Mouse (Mus musculus): ENCODE measurements around the gene Krt15.

The Krt15 gene

DNA sequence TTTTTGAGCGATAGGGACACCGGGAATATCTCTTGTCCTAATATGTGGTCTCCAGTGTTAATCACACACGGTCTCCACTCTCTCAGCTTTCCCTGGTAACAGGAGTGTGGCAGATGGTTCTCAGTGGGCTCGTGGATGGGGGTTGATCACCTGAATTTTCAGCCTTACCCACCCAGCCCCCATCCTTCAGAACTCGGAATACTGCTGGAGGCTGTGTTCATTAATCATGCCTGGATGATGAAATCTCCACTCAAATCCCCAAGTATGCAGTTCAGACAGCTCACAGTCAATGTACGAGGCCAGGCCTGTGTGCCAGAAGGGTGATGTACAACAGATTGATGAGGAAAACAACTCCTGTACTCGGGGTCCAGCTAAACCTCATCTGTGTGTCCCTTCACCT is 10.8 kb downstream of the Krt15 start:
- DNase-seq (ENCODE audit: extremely low spot score), result no peak

DNA sequence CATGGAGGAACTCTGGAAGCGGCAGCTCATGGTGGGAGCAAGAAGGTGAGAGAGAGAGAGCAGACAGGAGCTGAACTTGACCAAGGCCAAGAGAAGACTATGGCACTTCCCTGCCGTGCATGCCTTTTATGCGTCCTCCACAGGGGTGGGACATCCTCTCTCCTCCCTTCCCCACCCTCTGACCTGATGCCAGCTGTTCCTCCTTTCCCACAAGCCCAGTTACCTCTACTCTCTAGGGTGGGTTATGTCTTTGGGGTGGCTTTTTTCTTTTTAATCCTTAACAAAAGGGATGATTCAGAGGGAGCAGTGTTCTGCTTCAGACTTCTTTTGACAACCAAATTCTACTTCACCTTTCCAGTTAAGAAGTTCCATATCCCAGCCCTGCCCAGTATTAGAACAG is 14.3 kb downstream of the Krt15 start, which contains the start of gene Krt13:
Gene Krt13, minus strand, starts transcription at position 101 of the 400 bp plus-strand sequence.
- no peak for DNase-seq (ENCODE audit: extremely low spot score)

DNA sequence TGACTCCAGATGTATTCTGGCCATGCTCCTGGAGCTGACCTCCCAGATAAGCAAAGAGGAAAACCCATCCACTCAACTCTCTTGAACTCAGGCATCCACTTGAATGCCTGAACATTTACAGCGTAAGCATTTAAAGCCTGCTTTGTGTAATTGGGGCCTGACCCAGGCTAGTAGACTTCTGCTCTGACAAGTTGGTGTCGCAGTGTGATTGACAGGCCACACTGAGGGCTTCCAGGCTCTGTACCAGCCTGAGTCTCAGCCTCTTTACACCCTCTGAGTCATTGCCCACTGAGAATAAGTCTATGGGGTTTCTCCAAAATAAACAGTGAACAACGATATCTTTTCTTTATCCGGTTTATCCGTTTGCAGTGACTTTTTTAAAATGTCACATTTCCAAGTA is 15.4 kb downstream of the Krt15 start:
- no peak for DNase-seq (ENCODE audit: extremely low spot score)

DNA sequence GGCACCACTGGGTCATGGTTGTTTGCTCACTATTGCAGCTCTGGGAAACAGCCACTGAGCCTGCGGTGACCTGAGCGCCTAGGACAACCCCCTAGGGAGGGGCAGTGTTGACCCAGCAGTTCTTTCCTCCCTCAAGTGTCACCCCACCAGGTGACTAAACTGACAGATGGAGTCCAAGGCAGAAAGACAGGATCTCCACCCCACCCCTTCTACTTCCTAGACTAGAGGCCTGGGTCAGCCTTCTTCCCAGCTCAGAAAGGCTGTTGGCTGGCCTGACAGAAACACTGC is 22.0 kb downstream of the Krt15 start:
- DNase-seq (ENCODE audit: extremely low spot score), result no peak

DNA sequence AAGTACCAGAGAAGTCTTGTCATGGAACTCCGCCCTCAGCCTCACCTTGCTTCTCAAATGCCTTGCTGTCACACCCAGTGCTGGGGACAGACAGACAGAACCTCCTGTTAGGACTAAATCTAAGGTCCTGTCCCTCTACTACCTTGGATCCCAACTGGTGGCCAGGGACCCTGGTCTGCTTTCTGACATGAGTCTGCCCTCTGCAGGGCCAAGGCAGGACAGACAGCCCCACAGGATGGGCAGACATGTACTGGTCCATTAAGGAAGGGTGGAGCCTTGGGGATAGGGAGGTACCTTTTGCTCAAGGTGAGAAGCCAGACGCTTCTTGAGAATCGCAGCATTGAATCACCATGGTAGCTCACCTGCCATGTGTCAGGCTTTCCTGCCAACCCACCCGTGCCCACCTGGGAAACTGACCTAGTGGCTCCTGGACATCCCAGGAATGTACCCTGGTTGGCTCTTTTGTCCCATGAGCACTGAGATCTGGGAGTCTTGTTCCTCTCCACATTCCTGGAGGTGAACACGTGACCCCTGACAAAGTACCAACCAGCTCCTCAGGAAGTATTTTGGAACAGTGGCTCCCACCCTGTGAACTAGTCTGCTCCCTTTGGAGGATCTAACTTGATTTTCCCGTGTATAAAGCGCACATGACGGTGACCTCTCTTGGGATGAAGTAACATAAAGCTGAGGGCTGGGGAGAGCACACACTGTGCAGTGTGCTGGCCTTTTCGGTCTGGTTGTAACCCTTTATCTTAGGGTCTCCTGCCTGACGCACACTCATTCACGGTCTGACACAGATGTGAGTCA is 22.6 kb downstream of the Krt15 start:
- DNase-seq (ENCODE audit: extremely low spot score), result no peak

DNA sequence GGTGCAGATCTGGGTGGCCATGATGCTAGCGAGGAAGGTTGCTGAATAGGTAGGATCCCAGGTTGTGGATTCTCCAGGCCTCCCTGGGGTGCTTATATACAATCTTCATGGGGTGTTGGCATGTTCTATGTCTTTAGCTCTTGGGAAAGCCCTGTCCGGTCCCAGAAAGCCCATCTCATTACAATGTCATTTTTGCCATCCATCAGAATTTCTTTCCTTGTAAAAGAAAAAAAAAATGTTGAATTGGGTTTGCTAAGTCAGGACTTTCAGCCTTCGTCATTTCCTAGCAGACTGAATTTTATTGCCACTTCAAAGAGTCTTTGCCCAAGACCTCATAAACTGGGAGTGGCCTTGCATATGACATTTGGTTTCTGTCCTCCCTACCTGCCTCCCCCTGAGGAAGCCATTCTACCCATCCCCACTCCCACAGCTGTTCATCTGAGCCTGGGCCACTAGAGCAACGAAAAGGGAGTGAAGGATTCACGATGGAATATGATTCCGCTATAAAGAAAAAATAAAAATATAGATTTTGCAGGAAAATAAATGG is 30.1 kb downstream of the Krt15 start, which contains the start of gene Krt36:
Gene Krt36, minus strand, starts transcription at position 51 of the 547 bp plus-strand sequence.
- no peak for DNase-seq (ENCODE audit: extremely low spot score)

DNA sequence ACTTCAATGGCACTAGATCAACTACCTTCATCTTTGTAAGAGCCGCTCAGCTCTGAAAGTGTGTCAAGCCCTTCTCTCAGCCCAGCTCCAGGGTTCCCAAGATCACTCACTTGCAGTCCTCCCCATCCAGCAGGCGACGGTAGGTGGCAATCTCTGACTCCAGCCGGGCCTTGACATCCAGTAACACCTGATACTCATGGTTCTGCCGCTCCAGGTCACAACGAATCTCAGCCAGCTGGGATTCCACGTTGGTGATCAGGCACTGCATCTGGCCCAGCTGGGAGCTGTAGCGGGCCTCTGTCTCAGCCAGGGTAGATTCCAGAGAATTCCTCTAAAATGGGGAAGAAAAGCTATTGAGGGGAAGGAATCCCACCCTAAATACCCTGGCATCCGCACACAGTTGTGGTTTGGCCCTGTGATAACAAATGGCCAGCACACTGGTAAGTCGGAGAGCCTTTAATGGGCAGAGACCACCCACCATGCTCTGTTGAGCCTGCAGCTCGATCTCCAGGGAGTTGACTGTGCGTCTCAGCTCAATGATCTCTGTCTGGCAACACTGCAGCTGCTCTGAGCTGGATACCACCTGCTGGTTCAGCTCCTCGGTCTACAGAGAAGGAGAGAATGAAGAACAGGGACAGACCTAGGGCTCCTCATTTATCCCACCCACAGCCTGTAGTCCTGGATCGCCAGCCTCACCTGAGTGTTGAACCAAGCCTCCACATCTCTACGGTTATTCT is 32.9 kb downstream of the Krt15 start:
- DNase-seq (ENCODE audit: extremely low spot score), result no peak

DNA sequence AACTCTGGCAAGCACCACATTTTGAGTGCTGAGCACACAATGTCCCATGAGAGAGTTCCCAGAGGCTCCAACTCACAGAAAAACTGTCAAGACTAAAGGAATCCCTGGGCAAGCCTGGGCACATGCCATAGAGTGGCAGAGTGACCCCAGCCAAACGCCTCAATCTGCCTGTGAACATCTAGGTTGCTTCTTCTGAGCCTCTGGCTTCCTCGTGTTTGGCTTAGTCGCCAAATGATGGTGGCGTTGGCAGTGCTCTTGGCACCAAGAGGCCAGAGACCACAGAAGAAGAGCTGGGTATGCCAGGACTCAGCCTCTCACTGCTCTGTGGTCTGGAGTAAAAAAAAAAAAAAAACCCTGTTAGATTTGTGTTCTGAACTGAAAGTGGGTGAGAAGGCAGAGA is 35.3 kb downstream of the Krt15 start:
- DNase-seq (ENCODE audit: extremely low spot score), result no peak

DNA sequence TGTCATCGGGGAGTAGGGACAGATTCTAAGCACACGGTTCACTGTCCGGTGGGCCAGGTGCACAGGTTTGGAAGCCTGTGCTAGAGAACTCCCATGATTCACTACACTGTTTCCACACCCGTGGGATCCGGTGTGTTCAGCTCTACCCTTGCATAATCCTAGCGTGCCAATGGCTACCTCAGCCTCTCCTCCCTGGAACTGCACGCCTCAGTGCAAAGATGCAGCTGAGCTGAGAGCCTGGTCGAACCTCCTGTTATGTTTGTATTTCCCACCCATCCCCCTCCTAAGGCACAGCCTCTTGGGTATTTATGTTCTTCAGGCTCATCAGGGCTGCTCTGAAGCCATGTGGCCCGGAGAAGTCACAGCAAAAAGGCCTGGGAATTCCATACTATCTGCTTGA is 37.9 kb downstream of the Krt15 start:
- DNase-seq (ENCODE audit: extremely low spot score), result no peak

DNA sequence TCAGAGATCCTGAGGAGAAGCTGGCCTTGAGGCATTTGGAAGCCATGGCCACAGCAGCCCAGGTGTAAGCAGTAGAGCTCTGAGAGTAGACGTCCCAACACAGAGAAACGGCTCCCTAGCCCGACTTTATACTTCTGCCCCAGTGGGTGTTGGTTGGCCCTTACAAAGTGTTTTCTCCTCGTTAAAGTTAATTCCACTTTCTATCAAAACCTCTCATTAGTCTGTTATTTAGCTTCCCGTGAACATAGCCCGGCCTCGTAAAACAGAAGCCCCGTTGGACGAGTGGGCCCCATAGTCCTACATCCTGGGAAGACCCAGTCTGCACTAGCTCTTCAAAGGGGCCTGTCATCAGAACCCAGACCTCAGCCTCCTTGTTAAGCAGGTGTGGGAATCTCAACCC is 39.6 kb downstream of the Krt15 start, which contains the start of gene Krt35:
Gene Krt35, minus strand, starts transcription at position 101 of the 400 bp plus-strand sequence.
- no peak for DNase-seq (ENCODE audit: extremely low spot score)

DNA sequence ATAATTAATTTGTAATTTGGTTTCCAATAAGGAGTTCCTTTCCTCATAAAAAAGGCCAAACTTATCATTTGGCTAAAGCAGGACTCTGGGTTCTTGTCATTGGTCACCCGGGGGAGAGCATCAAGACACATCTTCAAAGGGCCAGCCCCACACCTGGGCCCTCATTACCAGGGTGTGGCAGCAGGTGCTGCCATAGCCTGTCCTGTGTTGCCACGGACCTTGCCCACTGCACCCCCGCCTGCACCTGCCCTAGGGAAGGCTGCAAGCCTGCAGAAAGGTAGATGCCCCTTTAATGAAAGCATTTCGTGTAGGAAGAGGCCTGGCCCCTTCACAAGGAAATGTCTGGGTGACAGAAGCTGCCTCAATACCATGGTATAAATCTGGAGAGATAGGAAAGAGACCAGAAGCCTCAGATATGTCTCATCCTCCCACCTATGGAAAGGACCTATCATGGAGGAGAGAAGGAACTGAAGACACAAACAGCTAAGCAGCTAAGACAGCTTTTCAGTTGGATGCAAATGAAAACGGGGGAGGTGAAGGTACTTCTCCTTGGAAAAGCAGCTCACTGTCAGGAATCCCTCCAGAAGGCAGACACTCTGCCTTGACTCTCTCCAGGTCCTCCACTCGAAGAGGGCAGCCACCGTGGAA is 47.2 kb downstream of the Krt15 start:
- DNase-seq (ENCODE audit: extremely low spot score), result no peak

DNA sequence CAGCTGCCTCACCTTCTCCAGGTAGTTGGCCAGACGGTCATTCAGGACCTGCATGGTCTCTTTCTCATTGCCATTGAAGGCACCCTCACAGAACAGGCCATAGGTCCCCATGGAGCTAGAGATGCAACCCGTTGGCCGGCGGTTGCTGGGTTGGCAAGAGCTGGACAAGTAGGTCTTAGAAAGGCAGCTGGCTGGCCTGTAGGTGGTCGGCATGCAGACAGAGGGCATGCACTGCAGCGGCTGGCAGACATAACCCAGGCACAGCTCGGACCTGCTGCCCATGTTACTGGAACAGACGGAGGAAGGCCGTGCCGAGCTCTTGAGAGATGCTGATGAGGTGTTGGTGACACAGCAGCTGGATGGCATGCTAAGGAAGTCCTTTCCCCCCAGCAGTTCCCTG is 47.9 kb downstream of the Krt15 start, which contains the start of gene Krt32:
Gene Krt32, minus strand, starts transcription at position 366 of the 400 bp plus-strand sequence.
- DNase-seq (ENCODE audit: extremely low spot score), result no peak
